Mouse (Mus musculus) testis, adult 2 months (tissue): ENCODE data around the gene Pik3c2a.

Source experiments
- CTCF ChIP-seq: fragments of 200-500 bp; IDR thresholded peaks from 2 replicates; pipeline ENCODE4 v1.5.1; 2012; ENCODE audit warnings: low read depth, mild to moderate bottlenecking, inconsistent platforms, low read length, moderate library complexity; ENCODE audit not compliant: control insufficient read depth, insufficient read depth, insufficient replicate concordance
- POLR2A ChIP-seq: fragments of 200-500 bp; IDR thresholded peaks from 2 replicates; pipeline ENCODE4 v1.6.1; 2012; ENCODE audit warnings: low read depth, mild to moderate bottlenecking, inconsistent platforms, low read length, moderate library complexity; ENCODE audit not compliant: control insufficient read depth

GRCm38 (mm10) chr7:116298389-116298788 lies 144.9 kb downstream of the Pik3c2a start:
- TF ChIP-seq CTCF, result no peak
- no peak for TF ChIP-seq POLR2A
